Mouse (Mus musculus): ENCODE results near the gene Rcc1.

DNA sequence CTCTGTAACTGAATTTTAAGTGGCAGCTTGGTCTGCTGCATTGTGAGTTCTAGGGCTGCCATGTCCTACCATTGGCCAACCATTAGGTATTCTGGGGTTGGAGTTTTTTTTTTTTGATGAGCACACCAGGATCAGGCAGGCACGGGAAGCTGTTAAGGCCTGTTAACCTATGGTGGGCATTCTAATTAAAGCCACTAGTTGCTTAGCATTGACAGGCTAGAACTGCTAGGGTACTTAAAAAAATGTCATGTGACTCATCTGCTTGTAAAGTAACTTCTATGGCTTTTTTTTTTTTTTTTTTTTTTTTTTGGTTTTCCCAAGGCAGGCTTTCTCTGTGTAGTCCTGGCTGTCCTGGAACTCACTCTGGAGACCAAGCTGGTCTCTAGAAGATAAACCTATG is 42.2 kb downstream of the Rcc1 start:
- TF ChIP-seq CTCF (IDR thresholded peaks at IDR 0.05; ENCODE audit: low read depth, low read length) (no peak), POLR2A (IDR thresholded peaks at IDR 0.05; ENCODE audit: borderline replicate concordance, low read depth, low read length) (no peak)

Data from bone marrow macrophage, adult 2 months (primary cell).